Mouse (Mus musculus) erythroblast, embryonic 14.5 days (primary cell): ENCODE data around the gene Pth2r.

ENCODE experiments used
- GATA1 ChIP-seq: IDR thresholded peaks from 2 replicates; pipeline ENCODE4 v1.6.1; 2012; ENCODE audit warnings: low read length, inconsistent platforms, mixed read lengths
- TAL1 ChIP-seq: IDR thresholded peaks from 3 replicates; pipeline ENCODE4 v1.6.1; 2012; ENCODE audit warnings: low read length, inconsistent platforms, mixed read lengths

GRCm38 (mm10) chr1:65314054-65315021, 32.5 kb downstream of the Pth2r start:
- TF ChIP-seq TAL1, result no peak
- TF ChIP-seq GATA1, result no peak
